Mouse (Mus musculus): Measurements from ENCODE around the gene Kbtbd13.
A peak's percentile ranks its signal among the peaks of the same experiment; 100 is the strongest.

Kbtbd13 gene

DNA sequence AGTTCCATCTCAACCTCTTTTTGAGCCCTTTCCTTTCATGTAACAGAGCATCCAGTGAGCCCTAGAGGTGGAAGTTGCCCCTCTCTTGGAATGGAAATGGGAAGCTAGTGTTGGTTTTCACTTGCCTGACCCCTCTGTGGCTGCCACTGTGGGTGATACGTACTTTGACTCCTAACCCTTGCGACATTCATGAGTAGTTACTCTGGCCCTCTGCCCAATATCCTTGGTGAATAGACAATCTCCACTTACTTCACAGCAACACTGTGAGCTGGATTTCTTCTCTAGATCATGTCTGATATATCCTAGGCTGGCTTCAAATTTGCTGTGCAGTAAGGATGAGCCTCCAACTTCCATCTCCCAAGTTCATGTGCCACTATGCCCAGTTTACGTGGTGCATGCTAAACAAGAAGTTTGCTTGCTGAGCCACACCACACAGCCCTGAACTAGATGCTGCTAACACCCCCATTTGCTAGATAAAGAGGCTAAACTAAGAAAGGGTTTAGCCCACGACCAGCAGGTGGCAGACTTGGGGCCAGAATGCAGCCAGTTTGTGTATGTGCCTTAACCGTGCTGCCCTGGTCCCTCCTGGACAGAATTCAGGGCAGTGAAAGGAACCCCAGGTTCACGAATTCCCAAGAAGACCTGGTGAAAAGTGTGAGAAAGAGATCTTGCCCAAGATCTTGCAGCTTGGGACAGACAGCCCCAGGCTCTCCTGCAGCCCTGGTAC is 1.3 kb upstream of the Kbtbd13 start:
- DNase-seq = peak; percentile 71

GRCm38 (mm10) chr9:65390752-65391612 is 470 bp downstream of the Kbtbd13 start:
- peak; percentile 65 for DNase-seq

GRCm38 (mm10) chr9:65386373-65387140 is 4.9 kb downstream of the Kbtbd13 start:
- DNase-seq = peak; percentile 65

DNA sequence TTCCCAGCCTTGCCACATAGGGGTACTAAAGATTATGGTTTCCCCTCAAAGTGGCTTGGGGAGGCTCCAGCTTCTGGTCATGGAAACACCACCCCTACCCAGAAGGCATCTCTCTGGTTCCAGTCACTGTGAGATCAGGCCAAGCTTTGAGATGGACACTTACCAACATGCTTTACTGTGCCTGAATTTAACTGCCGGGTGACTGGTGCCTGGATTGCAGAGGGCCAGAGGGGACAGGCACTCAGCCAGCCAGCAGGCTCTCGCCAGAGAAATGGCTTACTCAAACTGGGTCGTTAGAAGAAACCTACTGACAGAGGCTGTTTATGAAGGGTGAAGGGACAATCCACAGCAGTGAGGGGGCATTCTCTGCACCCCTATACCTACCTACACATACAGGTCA is 7.2 kb downstream of the Kbtbd13 start:
- DNase-seq = no peak

- DNase-seq = no peak
These were observed 8.7 kb downstream of the Kbtbd13 start for GRCm38 (mm10) chr9:65382751-65383097.

GRCm38 (mm10) chr9:65382031-65382750 is 9.3 kb downstream of the Kbtbd13 start:
- no peak for DNase-seq

DNA sequence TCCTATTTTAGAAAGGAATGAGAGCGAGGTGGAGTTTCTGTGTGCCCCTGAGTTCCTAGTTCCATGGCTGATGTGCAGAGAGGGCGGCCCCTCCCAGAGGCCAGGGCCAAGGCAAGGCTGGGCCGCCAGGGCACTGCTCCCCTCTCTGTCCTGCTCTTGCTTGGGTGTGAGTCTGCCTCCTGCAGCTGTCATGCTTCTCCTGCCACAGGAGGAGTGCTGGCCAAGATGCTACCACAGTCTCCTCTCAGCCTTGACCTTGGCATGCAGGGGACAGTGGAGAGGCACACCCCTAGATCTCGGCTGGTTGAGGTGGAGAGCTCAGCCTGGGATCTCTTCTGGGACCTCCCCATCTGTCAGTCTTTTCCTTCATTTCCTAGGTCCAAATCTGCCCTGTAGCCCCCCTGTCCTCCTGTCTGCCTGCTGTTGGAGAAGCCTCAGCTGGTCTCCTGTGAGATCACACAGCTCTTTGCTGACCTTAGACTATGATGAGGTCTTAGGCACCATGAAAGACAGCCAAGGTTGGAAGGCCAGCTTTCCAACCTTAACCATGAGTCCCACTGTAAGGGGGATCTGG is 10.3 kb downstream of the Kbtbd13 start:
- DNase-seq = no peak

DNA sequence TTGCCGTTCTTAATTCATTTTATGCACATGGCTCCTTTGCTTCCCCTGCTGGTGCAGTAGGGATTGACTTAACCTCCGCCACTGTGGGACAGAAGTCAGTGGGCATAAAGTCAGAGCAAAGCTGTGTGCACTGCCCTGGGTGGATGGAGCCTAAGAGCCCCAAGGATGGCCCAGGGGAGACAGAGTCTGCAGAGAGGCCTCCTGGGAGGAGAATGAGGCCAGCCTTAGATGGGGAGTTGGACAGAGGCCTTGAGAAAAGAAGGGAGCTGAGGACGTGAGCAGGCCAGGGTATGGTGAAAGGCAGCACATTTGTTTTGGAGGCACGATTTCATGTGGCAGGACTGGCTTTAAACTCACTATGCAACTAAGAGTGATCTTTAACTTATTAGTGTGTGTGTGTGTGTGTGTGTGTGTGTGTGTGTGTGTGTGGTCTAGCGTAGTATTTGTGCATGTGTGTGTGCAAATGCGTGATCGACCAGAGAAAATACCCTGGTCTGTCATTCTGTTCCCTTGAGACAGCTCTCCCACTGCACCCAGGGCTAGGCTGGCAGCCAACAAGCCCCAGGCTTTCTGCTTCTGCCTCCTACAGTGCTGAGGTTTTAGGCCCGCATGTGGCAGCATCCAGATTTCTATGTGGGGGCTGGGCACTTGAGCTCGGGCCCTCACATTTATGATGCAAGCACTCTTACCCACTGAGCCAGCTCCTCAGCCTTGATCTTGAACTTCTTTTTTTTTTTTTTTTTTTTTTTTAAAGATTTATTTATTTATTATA is 16.1 kb downstream of the Kbtbd13 start:
- no peak for DNase-seq

- no peak for DNase-seq
These were observed 16.8 kb downstream of the Kbtbd13 start for GRCm38 (mm10) chr9:65374468-65375162.

DNA sequence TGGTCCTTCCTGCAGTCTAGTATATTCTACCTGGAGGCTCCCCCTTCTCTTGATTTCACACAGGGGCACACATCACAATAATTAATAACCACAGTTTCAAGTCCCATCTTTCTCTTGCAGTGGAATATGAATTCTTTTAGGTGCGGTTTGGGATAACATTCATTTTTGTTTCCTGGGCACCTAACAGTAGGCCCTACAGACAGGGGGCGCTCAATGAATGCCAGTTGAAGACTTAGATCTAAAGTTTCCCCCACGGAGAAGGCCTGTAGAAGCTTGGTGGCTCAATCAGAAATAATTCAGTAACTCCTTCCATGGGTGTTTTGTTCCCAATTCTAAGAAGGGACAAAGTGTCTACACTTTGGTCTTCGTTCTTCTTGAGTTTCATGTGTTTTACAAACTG is 19.0 kb downstream of the Kbtbd13 start:
- DNase-seq = no peak

DNA sequence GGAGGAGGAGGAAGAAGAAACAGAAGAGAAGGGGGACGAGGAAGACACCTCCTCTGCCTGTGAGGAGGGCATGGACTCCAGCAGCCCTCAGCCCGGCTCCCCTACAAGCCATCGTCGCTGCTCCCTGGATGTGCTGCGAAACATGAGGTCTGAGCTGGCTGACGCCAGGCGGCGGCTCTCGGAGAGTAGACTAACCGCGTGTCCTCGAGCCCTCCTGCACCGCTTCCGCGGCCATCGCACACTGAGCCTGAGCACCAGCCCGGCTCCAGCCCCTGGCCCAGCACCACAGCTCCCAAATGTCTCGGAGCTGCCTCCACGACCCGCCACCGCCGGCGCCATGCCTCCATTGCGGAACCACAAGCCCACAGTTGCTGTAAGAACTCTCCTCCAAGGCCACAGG is 19.7 kb downstream of the Kbtbd13 start:
- DNase-seq = no peak

- DNase-seq = no peak
These were observed 25.7 kb downstream of the Kbtbd13 start for GRCm38 (mm10) chr9:65365721-65366120.

DNA sequence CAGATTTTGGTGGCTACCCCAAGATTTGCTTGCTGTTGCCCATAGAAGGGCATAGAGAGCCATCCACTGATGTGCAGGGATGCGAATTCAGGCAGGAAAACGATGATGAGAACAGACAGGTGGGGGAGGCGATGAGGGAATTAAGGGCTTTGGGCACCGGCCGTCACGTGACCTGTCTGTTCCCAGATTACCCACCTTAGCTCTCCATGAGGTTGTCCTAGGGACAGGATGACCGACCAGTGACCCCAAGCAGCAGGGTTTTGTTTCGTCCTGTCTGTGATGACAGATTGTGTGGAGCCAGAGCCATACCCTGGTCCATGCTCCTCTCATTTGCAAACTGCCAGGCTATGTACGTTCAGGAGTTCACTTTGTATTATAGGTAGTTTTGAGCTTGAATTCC is 27.8 kb downstream of the Kbtbd13 start:
- peak; percentile 84 for DNase-seq

GRCm38 (mm10) chr9:65360641-65361448 is 30.6 kb downstream of the Kbtbd13 start, which contains the start of gene Ubap1l:
Ubap1l (plus strand) TSS chr9:65361041.
- DNase-seq = peak; percentile 74

DNA sequence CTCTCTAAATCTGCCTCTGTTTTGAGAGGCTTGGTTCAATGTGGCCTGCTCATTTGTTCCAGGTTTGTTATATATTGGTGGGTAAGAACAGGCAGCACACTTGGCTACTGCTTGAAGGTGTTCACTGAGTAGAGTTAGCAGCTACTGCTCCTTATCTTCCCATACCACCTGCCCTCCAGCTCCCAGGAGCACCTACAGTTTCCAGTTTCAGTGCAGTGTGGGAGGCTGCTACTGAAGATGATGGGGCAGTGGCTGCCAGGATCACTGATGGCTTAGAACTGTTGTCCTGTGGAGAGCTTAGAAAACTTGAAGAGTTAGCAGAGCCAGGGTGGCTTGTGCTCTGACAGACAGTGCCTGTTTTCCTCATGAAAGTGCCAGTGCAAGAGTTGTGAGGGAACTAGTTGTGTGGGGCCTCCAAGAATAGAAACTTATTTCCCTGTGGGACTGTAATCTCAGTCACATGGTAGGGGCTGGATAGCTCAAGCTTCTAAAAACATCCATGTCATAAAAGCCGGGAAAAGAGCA is 32.4 kb downstream of the Kbtbd13 start:
- no peak for DNase-seq

DNA sequence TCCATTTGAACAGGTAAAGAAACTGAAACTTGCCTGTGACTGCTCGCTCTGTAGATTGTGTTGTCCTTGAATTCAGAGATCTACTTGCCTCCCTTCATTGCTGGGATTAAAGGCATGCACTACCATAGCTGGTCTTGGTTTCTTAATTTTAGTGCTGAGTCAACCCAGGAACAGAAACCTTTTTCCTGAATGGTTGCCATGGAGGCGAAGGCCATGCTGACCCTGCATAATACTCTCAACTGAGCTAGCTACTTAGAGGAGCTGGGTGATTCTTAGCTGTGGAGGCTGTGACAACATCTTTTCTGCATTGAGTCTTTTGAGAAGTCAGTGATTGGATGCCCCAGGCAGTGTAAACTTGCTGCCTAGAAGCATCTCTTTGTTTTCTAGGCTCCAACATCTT is 34.5 kb downstream of the Kbtbd13 start:
- no peak for DNase-seq

GRCm38 (mm10) chr9:65356561-65356960 is 34.9 kb downstream of the Kbtbd13 start:
- DNase-seq = no peak

GRCm38 (mm10) chr9:65353251-65353650 is 38.2 kb downstream of the Kbtbd13 start:
- DNase-seq = no peak

- no peak for DNase-seq
These were observed 44.2 kb downstream of the Kbtbd13 start for GRCm38 (mm10) chr9:65347112-65347850.

All from retina, postnatal 1 day (tissue).